Mouse (Mus musculus): Measurements from ENCODE around the gene Wdr27. TPM values are rescaled to one million over a fixed set of nuclear protein-coding genes. Genes with fewer than 3 reads are reported as not detected.
"Not testable (repeated sequence)": the region's sequence is repeated elsewhere in the genome, so short reads cannot be mapped to it uniquely, and the experiment has no call there.

Gene Wdr27
- 1.3 and 1.7 TPM in 2 replicates for polyA plus RNA-seq (2015; fragmentation: Nextera tagmentation; extraction: Ambion mirVana)

DNA sequence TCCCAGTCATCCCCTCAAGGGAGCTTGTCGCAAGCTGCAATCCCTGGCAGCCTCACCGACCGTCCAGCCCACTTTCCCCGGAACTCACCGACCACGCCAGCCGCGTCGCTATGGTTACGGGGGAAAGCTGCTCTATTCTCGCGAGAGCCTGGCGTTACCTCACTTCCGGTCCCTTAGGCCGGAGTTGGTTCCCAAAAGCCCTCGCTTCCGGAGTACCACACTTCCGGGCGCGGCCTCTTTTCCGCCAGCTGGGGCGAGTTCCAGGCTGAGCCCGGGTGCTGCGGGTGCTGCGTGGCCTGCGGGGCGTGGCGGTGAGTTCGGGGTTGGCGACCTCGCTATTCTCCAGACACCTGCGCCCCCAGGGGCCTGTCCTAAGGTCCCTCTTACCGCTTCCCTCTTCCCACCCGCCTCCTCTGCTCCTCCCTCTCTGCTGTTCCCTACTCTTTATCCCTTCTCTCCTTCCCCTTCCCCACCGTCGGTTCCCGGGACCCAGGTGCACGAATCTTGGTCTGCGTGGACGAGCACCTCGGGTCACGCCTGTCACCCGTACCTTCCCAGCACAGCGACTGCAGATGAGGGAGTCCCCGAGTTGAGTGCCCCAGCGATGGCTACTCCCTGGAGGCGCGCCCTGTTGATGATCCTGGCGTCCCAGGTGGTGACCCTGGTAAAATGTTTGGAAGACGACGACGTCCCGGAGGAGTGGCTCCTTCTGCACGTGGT lies at the start of gene Wdr27, which contains the start of gene 1600012H06Rik:
Gene Wdr27 (minus strand): TSS at position 150 of the 720 bp plus-strand sequence.
Gene 1600012H06Rik (plus strand): TSS at position 176 of the 720 bp plus-strand sequence.
- H3K36me3 ChIP-seq, result peaks cover 24% of the 10 kb centered on the region
- H3K4me3 ChIP-seq (replicated peaks), result peak within 1 kb of the TSS; percentile 93
- H3K9ac ChIP-seq, result peak within 1 kb of the TSS; percentile 90
- peak within 1 kb of the TSS; percentile 78 for H3K27ac ChIP-seq
- ATAC-seq (ENCODE audit: low read depth), result peak; percentile 97
- peaks cover 32% of the 10 kb centered on the region for H3K4me1 ChIP-seq (replicated peaks)
- under 1% methylated on average over 54 of the region's 54 CpGs for WGBS (ENCODE audit: insufficient replicate concordance)
- no peaks in the 10 kb centered on the region for H3K9me3 ChIP-seq (replicated peaks)
- H3K27me3 ChIP-seq, result no peaks in the 10 kb centered on the region
- H3K4me2 ChIP-seq, result peak within 1 kb of the TSS; percentile 95
- DNase-seq, result peak; percentile 96

DNA sequence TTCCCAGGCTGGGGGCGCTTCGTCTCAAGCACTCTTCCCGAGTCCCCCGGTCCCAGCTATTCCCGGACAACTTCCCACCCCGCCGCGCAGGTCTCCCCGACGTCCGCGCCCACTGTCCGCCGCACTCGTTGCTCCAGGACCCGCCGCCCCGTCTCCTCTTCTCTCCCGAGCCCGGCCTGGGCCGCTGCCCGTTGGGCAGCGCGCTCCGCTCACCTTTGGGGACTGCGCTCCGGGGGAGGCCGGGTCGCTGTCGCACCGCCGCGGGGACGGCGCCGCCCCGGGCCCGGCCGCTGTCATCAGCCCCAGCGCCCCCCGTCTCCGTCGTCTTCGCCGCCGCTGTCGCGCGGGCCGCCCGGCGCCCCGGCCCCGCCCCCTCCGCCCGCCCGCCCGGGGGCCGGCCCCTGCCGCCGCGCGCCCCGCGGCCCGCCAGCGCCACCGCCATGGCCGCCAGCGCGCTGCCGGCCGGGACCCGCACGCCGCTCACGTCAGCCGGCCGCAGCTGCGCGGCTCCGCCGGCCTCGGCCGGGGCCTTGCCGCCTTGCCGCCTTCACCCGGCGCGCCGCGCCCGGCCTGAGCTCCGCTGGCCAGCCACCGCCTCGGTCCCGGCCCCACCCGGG lies 49.7 kb upstream of the Wdr27 start:
- not testable (repeated sequence) for H3K9ac ChIP-seq; H3K4me3 ChIP-seq (replicated peaks); H3K4me1 ChIP-seq (replicated peaks); H3K4me2 ChIP-seq; DNase-seq; H3K27ac ChIP-seq; H3K27me3 ChIP-seq; H3K9me3 ChIP-seq (replicated peaks); H3K36me3 ChIP-seq
- no CpG with 5 or more reads among the region's 98 CpGs for WGBS (ENCODE audit: insufficient replicate concordance)
- ATAC-seq (ENCODE audit: low read depth), result peak; percentile 71

DNA sequence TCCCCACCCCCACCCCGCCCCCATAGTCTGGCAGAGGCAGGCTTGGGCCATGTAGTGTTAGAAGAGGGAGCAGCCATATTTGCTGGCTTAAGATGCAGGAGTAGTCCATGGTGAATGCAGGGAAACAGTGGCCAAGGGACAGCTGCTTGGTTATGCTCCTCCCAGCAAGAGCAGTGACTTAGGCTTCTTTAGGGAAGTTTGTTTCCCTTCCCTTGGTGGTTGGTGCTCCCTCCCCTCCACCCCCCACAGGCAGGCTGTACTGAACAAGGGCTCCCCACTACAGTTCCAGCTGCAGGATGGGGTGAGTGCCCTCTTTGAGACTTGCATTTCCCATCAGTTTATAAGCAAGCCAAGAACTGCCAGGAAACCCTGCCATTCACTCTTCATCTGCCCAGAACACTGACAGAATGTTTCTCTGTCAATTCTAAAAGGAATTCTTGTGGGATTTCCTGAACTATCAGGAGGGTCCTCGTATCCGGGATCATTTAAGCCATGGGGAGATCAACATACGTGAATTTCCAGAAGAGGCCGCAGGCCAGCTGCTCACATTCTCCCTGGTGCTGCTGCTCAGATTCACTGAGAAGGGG lies 47.3 kb upstream of the Wdr27 start:
- H3K4me3 ChIP-seq (replicated peaks); ATAC-seq (ENCODE audit: low read depth); H3K36me3 ChIP-seq; H3K27ac ChIP-seq; H3K4me2 ChIP-seq; DNase-seq; H3K4me1 ChIP-seq (replicated peaks); H3K27me3 ChIP-seq; H3K9ac ChIP-seq; H3K9me3 ChIP-seq (replicated peaks): not testable (repeated sequence)
- 76% methylated on average over 4 of the region's 5 CpGs for WGBS (ENCODE audit: insufficient replicate concordance)

DNA sequence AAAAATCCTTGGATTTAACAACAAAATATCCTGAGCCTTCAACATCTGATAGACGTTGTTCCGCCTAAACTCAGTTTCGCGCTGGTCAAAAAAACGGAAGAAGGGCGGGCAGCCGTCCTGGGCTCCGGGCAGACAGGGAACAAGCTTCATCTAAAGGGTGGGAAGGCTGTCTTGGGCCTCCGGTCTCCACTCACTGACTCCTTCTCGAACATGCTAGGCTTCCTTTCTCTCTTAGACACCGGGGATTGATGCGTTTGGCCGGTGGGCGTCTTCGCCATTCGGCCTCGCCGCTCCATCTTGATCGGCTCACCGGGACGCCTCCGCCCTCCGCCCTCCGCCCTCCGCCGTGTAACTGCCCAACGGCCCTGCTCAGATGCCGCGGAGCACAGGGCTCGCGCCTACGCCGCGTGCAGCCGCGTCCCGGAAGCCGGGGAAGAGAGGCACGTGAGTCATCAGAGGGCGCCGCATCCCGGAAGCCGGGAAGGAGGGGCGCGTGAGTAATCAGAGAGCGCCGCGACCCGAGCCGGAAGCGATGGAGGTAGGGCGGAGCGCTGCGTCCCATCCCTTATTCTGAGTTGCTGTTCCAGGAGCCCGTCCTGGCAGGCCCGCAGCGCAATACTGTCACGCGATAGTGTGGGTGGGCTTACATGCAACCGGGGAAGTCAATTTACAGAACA lies 35.5 kb upstream of the Wdr27 start, which contains the start of the genes 9030025P20Rik and Gm3417:
Gene 9030025P20Rik (plus strand): TSS at position 107 of the 677 bp plus-strand sequence.
Gene Gm3417 (minus strand): TSS at position 429 of the 677 bp plus-strand sequence.
- not testable (repeated sequence) for H3K4me1 ChIP-seq (replicated peaks); H3K27me3 ChIP-seq; H3K9me3 ChIP-seq (replicated peaks); H3K36me3 ChIP-seq; H3K9ac ChIP-seq; DNase-seq; H3K27ac ChIP-seq
- Histone ChIP-seq H3K4me3 (replicated peaks) (peak within 1 kb of the TSS; percentile 32; the same call in 1 of the 2 replicates), H3K4me2 (peak within 1 kb of the TSS; percentile 48)
- no CpG with 5 or more reads among the region's 60 CpGs for WGBS (ENCODE audit: insufficient replicate concordance)
- peak; percentile 96 for ATAC-seq (ENCODE audit: low read depth)

DNA sequence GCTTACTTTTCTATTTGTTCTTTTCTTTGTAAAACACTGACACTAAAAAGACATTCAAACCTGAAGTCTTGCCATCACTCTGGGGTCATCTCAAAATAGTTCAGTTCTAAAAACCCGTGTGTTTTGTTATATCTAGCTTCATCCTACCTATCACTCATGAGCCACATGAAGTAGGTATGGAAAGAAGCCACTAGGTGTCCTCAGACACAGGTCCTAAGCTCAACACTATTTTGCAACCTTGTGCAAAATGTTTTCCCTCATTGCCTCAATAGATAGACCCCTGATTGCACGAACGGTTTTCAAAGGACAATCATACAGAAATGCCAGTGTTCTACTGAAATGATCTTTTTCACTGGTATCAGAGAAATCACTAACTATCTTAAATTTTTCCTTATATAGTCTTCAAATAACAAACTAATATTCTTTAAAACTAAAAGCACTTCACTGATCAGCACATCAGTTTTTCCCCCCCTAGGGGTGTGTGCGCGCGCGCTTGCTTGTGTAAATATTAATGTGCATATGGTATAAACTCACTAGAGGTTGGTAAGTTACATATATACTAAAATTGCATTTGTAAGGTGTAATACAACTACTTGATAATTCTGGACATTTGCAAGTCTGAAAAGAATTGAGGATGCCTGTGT lies 34.9 kb upstream of the Wdr27 start:
- ATAC-seq (ENCODE audit: low read depth), result 0 out of 2 replicates have a peak, but pooled peaks have one; percentile 11
- H3K27me3 ChIP-seq; H3K36me3 ChIP-seq; H3K4me1 ChIP-seq (replicated peaks); H3K9ac ChIP-seq; H3K9me3 ChIP-seq (replicated peaks); H3K27ac ChIP-seq: not testable (repeated sequence)
- 1% methylated on average over 4 of the region's 7 CpGs for whole genome bisulfite sequencing (ENCODE audit: insufficient replicate concordance)
- DNase-seq, result peak; percentile 51
- peak overlapping the region; percentile 32; the same call in 1 of the 2 replicates for H3K4me3 ChIP-seq (replicated peaks)
- H3K4me2 ChIP-seq, result peak overlapping the region; percentile 48

DNA sequence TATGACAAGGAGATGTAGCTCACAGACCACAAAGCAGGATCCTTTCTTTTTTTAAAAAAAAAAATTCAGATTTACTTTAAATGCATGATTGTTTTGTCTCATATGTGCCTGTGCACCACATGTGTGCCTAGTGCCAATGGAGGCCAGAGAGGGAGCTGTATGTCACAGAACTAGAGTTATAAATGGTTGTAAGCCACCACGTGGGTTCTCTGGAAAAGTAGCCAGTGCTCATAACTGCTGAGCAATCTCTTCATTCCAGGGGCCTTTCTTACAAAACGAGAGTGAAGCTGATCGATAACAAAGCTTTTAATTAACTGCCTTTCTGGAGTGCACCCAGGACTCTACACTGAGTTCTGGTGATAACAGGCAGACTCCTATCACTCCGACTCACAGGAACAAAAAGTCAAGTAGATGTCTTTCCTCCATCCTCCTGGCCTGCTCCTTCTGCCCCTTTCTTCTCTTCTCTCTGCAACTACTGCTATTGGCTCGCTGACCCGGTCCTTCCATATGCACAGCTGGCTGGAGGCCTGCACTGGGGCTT lies 25.5 kb upstream of the Wdr27 start:
- H3K27ac ChIP-seq; H3K4me1 ChIP-seq (replicated peaks); H3K9ac ChIP-seq; H3K36me3 ChIP-seq; DNase-seq; H3K27me3 ChIP-seq; H3K9me3 ChIP-seq (replicated peaks); H3K4me3 ChIP-seq (replicated peaks); H3K4me2 ChIP-seq: not testable (repeated sequence)
- WGBS (ENCODE audit: insufficient replicate concordance), result no CpG with 5 or more reads among the region's 6 CpGs
- ATAC-seq (ENCODE audit: low read depth), result peak; percentile 82

DNA sequence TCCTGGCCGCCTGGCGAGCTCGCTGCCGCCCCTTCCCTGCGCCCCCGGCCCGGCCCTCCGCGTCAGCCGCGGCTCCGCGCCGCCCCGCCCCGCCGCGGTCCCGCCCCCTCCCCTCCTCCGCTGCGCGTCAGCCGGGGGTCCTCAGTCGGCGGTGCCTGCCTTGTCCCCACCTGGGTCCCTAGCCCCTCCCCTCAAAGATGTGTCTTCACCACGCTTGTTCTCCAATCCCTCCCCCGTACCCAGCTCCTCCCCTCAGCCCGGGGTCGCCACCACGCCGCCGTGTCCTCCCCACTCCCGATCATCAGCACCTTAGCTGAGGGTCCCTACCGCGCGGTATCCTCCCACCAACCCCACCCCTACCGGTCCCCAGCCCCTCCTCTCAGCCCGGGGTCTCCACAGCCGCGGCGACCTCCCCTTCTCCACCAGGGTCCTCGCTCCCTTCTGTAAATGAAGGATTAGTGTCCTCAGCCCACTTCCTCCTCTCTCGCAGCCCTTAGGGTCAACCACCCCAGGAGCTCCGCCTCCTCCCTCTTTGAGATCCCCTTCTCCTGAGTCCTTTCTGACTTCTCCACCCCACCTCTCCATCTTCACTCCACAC lies 18.7 kb upstream of the Wdr27 start:
- not testable (repeated sequence) for H3K4me3 ChIP-seq (replicated peaks); H3K27ac ChIP-seq; H3K27me3 ChIP-seq; H3K4me2 ChIP-seq; H3K9me3 ChIP-seq (replicated peaks); DNase-seq; H3K9ac ChIP-seq
- ATAC-seq (ENCODE audit: low read depth), result peak; percentile 56
- Histone ChIP-seq H3K36me3 (peaks cover 16% of the 10 kb centered on the region), H3K4me1 (replicated peaks) (peaks cover 26% of the 10 kb centered on the region)
- no CpG with 5 or more reads among the region's 44 CpGs for WGBS (ENCODE audit: insufficient replicate concordance)

DNA sequence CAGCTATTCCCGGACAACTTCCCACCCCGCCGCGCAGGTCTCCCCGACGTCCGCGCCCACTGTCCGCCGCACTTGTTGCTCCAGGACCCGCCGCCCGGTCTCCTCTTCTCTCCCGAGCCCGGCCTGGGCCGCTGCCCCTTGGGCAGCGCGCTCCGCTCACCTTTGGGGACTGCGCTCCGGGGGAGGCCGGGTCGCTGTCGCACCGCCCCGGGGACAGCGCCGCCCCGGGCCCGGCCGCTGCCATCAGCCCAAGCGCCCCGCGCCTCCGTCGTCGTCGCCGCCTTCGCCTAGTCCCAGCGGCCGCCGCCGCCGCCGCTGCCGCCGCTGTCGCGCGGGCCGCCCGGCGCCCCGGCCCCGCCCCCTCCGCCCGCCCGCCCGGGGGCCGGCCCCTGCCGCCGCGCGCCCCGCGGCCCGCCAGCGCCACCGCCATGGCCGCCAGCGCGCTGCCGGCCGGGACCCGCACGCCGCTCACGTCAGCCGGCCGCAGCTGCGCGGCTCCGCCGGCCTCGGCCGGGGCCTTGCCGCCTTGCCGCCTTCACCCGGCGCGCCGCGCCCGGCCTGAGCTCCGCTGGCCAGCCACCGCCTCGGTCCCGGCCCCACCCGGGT lies 18.1 kb upstream of the Wdr27 start, which contains the start of gene Phf10:
Gene Phf10 (minus strand): TSS at position 323 of the 606 bp plus-strand sequence.
- H3K9ac ChIP-seq, result peak within 1 kb of the TSS; percentile 95
- peaks cover 21% of the 10 kb centered on the region for H3K36me3 ChIP-seq
- not testable (repeated sequence) for H3K27me3 ChIP-seq; H3K9me3 ChIP-seq (replicated peaks)
- ATAC-seq (ENCODE audit: low read depth) (peak; percentile 75), DNase-seq (peak; percentile 32)
- peak within 1 kb of the TSS; percentile 91 for H3K27ac ChIP-seq
- 1% methylated on average over 57 of the region's 100 CpGs for WGBS (ENCODE audit: insufficient replicate concordance)
- peak within 1 kb of the TSS; percentile 85 for H3K4me3 ChIP-seq (replicated peaks)
- H3K4me2 ChIP-seq, result peak within 1 kb of the TSS; percentile 83
- peaks cover 26% of the 10 kb centered on the region for H3K4me1 ChIP-seq (replicated peaks)

DNA sequence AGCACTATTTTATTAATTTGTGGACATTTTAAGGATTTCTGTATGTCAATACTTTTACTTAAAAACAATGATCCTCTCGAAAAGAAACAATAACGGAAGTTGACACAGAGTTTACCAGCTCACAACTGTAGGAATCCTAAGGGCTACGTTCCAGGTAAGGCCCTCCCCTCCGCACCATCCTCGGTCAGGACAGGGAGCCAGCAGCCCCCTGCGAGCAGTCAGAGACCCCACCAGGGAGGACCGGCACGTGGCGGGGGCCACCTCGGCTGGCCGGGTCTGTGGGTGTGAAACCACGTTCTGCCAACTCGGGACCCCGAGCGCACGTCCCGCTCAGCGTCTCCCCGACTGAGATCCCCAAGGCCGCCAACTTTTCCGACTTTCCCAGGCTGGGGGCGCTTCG lies 17.6 kb upstream of the Wdr27 start:
- DNase-seq (peak; percentile 33), ATAC-seq (ENCODE audit: low read depth) (peak; percentile 13; the same call in 1 of the 2 replicates)
- Histone ChIP-seq H3K4me2 (peak overlapping the region; percentile 83), H3K9me3 (replicated peaks) (no peaks in the 10 kb centered on the region), H3K4me3 (replicated peaks) (peak overlapping the region; percentile 85), H3K4me1 (replicated peaks) (peaks cover 26% of the 10 kb centered on the region), H3K27ac (peak overlapping the region; percentile 91), H3K27me3 (no peaks in the 10 kb centered on the region), H3K36me3 (peaks cover 22% of the 10 kb centered on the region), H3K9ac (peak overlapping the region; percentile 95)
- under 1% methylated on average over 19 of the region's 23 CpGs for WGBS (ENCODE audit: insufficient replicate concordance)

DNA sequence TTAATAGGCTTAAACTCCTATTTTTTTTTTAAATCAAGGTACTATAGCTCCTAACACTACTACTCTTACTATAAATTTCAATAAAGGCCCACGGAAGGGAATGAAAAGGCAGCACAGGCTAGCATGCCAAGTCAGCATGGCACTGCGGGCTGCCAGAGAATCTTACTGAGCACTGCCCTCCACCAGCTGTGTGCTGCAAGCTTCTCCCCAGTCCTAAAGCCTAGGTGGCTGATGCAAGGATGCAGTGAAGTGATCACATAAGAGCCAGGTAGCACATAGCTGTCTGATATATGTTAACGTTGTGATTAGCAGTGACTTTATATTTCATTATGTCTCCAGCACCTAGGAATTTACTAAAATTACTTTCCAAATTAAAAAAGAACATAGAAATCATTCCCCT lies 17.0 kb upstream of the Wdr27 start:
- Histone ChIP-seq H3K4me2 (peak overlapping the region; percentile 83), H3K36me3 (peaks cover 24% of the 10 kb centered on the region), H3K27me3 (no peaks in the 10 kb centered on the region), H3K4me3 (replicated peaks) (peak overlapping the region; percentile 85), H3K27ac (peak overlapping the region; percentile 71), H3K9me3 (replicated peaks) (no peaks in the 10 kb centered on the region), H3K9ac (peak overlapping the region; percentile 76), H3K4me1 (replicated peaks) (peaks cover 26% of the 10 kb centered on the region)
- WGBS (ENCODE audit: insufficient replicate concordance), result 19% methylated on average over 3 of the region's 3 CpGs
- DNase-seq (no peak), ATAC-seq (ENCODE audit: low read depth) (no peak)

Data from liver, embryonic 13.5 days (tissue).